Mouse (Mus musculus) ES-Bruce4 (cell line): ENCODE measurements at regions not wholly inside any gene's neighbourhood (a gene's known extent, or its start where the extent isn't known, plus 50 kb on each side); places are given as distances from the start of the nearest gene placed in this dataset.

ENCODE experiments used
- CTCF ChIP-seq: IDR thresholded peaks from one replicate; pipeline ENCODE4 v1.8.1; 2011; ENCODE audit warnings: low read depth, low read length
- EP300 ChIP-seq: IDR thresholded peaks from 2 replicates; pipeline ENCODE4 v1.6.1; 2011; ENCODE audit warnings: low read depth, low read length; ENCODE audit not compliant: insufficient read depth
- POLR2A ChIP-seq: IDR thresholded peaks from one replicate; pipeline ENCODE4 v1.8.1; 2011; ENCODE audit warnings: low read length; ENCODE audit not compliant: insufficient read depth

DNA sequence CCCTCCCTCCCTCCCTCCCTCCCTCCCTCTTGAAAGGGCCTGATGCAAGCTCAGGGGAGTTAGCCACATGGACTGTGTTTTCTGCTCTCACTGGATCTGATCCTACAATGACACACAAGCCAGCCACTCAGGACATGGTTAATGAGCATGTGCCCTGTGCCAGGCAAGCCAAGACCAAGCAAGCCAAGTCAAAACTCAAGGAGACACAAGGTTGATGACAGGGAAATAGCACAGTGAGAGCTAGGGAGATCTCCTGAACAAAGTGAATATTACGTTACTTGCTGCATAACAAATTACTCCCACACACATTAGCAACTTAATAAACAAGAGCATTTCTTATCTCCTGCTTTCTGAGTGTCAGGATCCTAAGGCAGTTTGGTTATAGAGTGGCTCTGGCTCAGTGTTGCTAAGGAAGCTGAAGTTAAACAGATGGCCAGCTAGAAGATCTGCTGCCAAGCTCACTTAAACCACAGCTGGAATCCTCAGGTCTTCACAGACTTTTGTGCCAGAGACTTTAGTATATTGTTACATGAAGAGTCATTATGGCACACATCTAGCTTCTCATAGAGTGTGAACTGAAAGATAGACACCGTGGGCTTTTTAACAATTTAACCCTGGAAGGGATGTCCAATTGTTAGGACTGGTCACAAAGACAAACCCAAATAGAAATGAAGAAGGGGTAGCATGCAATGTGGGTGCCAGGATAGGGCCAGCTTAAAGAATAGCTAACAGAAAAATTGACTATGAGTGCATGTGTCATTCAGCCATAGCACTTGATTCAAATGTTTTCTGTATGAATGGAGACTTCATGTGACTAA, 77.9 kb downstream of the Pxdc1 start:
- TF ChIP-seq POLR2A, result no peak
- no peak for TF ChIP-seq CTCF
- no peak for TF ChIP-seq EP300
